Mouse (Mus musculus) cerebellum, postnatal 10 days (tissue): ENCODE measurements at regions not wholly inside any gene's neighbourhood (a gene's known extent, or its start where the extent isn't known, plus 50 kb on each side); places are given as distances from the start of the nearest gene placed in this dataset.
"Not testable (repeated sequence)": the region's sequence is repeated elsewhere in the genome, so short reads cannot be mapped to it uniquely, and the experiment has no call there.

Experiments
- DNase-seq, 2 experiments: peaks; one replicate each; pipeline ENCODE4 v3.0.0; 2021; ENCODE audit warnings: mixed read lengths in 2 of 2

DNA sequence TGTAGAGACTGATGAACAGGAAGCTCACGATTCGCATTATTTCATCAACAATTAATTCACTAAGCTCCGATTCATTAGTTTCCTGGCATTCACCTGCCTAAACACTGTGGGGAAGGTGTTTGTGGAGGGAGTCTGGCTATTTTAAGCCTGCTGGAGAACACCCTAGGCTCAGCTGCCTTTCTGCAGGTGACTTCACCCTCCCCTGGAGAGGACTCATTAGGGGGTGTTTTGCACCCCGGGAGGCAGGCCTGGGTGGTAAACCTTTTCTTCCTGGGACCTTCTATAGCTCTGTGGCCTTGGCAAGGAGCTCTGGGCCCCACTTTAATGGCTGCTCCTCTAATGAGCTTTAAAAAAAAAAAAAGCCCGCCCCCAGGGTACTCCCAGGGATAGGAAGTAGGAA, 55.4 kb upstream of the Bnc1 start:
- DNase-seq = no peak

DNA sequence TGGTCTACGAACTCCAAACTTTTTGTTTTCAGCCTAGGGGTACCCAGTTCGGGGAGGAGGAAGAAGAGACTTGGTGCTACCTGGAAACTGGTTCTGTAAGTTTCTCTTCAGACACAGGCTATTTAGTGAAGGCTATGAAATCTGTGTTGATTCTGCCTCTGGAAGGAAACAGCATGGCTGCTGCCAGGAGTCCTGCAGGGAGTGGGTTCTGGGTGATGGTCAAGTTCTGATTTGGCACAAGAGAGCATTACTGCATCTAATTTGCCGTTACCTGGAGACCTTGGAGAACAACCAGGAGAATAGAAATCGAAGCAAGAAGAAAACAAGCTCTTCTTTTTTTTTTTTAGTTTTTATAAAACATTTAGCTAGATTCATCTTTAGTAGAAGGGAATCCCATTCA, 61.3 kb upstream of the Bnc1 start:
- peak; percentile 72 to 83 for DNase-seq

DNA sequence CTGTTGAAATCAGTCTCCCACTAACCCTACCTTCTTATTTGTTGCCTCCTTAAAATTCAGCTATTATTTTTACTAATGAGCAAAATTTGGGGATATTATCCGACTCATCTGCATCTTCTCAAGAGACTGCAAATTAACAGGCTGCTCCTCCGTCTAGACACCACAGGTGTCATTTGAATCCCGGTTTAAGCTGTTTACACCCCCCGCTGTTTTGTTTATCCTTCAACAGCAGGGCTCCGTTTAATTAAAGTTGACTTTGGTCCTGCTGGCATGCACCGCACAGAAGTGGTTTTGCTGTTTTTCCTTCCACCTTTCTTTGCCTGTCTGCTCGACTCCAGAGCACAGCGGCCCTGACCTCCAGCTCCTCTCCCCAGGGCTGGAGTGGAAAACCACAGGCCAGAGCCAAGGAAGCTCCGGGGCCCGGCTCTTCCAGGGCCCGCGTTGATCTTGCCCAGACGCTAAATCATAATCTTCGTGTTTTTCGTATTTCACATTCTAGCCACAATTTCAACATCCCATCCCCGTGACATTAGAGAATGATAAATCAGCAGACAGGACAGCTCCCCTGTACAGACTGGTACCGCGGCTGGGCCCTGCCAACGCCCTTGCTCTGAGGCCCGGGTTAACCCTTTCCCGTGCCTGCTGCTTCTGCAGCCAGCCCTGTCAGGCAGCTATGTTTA, 64.6 kb upstream of the Bnc1 start:
- DNase-seq = peak; percentile 32 to 37

DNA sequence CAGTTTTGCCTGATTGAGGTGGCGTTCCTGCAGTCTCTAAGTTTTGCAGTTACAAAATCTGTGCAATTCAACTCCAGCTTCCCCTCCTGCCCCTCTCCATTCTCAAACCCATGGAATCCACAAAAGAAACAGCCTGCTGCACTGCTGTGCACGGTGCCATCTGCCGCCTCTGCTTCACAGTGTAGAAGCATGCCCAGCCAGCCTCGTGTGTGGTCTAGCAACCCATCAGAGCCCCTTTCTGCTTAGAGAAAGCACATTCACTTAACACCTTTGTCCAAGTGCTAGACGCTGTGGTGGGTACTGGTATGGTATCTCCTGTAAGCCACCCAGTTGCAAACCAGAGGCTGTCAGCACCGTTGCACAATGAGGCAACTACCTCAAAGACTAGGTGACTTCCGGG, 71.3 kb upstream of the Bnc1 start:
- DNase-seq = peak; percentile 48 to 66

DNA sequence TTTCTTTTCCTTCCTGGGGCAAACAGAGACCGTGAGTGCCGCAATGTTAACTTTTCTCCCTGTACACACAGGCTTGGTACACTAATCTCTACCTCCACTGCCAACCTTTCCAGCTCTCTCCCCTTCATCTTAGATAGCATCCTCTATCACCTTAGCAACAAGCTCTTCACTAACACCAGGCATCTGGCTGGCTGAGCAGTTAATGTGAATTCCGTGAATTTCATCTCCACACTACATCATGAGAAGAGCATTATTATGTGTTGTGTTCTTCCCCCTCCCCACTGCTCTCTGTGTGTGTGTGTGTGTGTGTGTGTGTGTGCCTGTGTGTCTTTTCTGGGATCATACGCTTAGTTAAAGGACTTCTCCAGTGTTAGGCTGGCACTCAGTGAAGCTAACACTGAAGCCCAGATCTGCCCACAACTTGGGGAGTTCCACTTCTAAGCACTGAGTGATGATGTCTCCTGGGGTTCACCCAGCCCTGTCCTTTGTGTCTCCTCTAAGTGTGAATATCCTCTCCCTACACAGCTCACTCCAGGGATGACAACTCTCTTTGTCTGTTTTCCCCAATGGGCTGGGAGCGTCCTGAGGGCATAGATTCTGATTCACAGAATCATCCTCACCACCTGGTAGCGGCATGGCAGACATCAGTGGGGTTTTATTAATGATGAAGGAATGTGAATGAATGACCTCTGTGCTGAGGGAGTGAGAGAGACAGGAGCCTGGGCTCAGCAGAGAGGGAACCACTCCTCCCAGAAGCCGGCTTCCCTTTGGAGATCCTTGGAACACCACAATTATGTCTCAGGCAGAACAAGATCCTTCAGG, 77.7 kb upstream of the Bnc1 start:
- DNase-seq = no peak

DNA sequence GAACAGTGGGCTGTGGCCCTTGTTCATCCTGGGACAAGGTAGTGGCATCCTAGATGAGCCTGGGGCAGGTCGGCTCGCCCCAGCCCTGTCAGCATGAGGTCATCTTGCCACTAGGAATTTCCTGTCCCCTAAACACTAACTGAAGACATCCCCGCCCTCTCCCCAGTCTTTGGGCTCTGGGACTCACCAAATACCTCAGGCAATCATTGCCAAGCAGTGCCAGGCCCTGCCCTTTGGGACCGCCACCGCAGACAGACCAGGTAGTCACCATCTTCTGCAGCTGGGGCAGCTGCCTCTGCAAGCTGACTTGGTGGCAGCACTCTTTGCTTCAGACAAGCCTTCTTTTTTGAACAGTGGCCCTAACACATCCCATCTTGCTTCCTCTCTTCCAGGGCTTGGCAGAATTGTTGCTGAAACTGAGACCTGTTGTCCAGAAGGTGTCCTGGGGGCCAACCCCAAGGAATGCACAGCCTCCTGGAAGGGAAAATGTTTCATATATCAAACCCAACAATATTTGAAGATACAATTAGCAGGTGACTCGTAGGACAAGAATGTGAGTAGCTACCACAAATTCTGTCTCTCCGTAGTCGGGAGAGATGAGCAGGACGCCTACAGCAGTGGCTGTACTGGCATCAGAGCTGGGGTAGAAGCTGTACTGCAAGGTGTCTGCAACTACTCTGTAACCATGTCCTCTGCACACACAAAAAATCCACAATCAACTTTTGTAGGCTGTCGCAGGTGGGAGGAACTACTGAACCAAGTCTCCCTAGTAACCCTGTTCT, 79.0 kb upstream of the Bnc1 start:
- DNase-seq = no peak

DNA sequence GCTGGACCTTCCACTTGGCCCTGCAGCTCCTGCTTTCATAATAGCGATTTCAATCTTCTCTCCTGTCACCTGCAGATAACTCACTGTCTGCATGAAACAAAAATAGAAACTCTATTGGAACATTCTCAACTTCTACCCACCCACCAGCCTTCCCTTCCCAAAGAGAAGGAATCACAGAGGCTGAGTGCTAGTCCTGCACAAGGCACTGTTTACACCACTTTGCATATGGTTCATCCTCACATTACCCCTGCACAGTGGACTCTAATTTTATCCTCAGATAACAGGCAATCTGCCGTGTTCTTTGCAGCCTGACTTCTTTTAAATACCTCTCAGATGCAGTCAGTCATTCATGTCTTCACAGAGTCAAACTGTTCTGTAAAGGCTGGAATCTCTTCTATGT, 83.3 kb upstream of the Bnc1 start:
- no peak for DNase-seq

DNA sequence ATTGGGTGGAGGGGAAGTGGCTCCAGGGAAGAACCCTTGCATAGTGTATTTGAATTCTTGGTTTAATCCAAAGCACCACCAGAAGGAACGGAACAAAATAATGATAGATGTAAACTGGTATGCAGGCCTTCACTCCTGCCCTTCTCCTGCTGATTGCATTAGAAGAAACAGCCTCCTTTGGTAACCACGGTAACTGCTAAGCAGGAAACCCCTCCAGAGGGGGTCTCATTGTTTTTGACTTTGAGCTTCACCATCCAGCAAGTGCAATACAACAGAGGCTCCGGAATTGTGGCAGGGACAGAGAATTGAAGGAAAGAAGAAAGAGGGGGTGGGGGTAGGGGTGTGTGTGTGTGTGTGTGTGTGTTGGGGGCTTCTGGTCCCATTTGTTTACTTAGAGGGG, 89.8 kb upstream of the Bnc1 start:
- DNase-seq = no peak

DNA sequence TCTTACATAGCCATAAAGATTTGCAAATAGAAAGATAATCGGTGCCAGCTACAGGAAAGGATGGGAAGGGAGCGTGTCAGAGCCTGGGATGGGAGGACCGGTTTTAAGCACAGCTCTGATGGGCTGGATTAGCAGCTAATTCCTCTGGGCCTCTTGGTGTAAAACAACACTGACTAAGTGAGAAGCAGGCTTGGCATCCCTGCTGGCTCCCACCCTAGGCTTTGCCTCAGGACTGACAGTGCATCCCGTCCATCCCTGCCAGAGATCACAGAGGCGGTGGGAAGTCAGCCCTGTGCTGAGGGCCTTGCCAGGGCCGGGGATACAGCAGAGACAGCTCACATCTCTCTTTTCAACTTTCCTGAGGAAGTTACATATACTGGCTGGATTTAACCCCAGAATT, 90.8 kb upstream of the Sh3gl3 start:
- peak; percentile 30 to 59 for DNase-seq

DNA sequence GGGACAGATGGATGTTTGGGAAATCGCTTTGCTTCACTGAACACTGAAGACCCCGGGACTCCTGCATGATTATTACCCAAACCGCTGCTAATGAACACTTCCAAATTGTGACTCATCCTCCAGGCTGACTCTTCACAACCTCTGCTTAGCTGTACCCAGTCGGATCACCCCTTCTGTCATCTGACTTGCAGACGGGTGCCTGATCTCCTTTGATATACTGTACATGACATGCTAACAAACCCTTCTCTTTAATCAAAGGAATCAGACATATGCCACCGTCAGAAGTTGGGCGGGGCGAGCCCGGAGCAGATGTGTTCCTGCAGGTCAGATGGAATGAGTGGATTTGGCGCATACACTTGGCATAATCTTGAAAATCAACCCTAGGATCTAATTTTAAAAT, 89.2 kb upstream of the Sh3gl3 start:
- peak; percentile 26 to 39 for DNase-seq

DNA sequence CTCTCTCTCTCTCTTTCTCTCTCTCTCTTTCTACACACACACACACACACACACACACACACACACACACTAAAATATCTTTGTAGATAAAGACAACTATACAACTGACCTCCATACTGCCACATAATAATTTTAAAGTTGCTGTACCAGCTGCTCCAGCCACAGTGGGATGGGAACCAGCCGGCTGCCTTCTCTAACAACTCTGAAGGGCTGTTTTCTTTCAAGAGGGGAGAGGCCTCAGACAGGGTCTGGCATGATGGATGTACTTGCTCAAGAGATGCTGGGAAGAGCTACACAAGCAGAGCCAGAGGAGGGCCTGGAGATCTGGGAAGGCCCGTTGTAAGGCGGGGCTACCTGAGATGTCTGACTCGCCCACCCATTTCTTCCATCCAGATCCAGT, 88.4 kb upstream of the Sh3gl3 start:
- DNase-seq = no peak

DNA sequence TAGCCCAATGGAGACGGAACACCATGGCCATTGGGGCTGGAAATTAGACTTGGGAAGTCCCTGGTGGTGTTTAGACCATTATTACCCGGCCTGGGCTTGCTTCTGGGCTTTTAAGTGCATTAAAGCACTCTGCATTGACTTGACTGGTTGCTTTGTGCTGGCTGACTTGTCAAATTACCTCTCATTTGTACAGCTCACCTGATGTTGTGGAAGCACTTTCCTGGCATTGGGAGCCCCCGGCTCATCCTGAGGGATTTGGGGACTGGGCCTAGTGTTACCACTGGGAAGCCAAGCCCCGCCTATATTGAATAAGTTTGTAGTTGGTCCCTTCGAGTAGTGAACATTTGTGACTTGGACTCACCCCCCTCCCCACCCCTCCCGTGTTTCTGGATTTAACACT, 75.5 kb upstream of the Sh3gl3 start:
- DNase-seq = no peak

DNA sequence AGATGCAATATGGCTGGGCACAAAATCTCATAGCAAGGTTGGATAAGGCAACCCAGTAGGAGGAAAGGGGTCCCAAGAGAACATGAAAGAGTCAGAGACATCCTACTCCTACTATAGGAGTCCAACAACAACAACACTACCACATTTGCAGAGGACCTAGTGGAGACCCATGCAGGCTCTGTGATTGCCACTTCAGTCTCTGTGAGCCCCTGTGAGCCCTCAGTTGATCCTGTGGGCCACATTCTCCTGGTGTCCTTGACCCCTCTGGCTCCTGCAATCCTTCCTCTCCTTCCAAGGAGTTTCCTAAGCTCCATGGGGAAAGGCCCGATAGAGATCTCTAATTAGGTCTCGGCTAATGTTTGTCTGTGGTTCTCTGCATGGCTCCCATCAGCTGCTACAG, 72.3 kb upstream of the Sh3gl3 start:
- no peak for DNase-seq

DNA sequence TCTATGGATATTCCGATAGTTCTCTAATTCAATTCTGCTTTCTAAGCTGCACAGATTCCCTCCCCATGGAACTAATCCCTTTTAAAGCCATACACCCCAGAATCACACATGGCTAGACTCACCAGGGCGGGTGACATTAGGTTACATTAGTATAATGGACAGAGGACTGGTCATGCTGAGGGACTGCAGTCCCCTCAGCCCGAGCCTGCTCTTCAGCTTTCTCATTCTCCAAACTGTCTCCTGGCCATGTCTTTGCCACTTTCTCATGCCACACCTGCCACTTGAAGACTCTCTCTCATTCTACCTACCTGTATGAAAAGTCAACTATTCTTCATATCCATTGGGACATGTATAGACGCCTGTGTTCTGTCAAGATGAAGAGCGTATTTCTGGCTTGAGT, 68.0 kb upstream of the Sh3gl3 start:
- DNase-seq = no peak

DNA sequence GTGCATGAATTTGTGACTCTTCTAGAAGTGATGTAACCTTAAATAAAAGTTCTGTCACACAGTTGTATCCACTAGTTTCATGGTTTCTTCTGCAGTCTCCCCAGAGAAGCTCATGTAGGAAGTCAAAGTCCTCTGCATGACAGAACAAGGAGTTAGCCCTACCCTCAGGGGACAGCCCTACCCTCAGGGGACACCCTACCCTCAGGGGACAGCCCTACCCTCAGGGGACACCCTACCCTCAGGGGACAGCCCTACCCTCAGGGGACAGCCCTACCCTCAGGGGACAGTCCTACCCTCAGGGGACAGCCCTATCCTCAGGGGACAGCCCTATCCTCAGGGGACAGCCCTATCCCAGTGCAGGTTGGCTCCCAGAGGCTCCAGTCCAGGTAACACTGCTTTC, 64.5 kb upstream of the Sh3gl3 start:
- DNase-seq = not testable (repeated sequence)

DNA sequence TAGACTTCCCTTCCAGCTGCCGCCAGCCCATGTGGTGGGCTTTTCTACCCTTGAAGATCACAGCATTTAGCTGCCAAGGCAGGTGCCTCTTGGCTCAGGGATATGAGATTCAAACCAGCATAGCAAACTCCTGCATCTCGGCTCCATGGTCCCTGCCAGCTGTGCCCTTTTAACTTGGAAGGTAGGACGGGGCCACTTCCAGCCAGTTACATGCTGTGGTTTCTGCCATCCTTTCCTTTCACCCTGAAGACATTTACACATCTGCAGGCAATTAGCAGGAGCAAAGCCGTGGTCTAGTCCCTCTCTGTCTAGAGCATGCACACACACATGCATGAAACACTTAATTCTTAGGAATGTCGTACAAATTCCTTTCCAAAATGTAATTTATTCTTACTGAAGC, 64.1 kb upstream of the Sh3gl3 start:
- no peak for DNase-seq

DNA sequence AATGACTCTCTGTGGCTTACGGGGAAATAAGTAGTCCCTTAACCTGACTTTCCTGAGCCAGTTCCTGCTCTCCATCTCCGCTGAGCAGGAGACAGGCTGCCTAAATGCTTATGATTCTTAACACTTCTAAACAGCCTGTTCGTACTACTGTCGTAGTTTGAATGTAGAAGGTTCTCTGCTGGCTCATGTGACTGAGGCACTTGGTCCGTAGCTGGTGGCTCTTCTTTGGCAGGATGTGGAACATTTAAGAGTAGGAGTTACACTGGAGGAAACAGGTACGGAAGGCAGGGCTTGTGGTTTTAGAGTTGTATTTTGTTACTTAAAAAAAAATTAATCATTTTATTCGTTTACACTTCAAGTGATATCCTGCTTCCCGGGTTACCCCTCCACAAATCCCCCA, 63.7 kb upstream of the Sh3gl3 start:
- DNase-seq = no peak

DNA sequence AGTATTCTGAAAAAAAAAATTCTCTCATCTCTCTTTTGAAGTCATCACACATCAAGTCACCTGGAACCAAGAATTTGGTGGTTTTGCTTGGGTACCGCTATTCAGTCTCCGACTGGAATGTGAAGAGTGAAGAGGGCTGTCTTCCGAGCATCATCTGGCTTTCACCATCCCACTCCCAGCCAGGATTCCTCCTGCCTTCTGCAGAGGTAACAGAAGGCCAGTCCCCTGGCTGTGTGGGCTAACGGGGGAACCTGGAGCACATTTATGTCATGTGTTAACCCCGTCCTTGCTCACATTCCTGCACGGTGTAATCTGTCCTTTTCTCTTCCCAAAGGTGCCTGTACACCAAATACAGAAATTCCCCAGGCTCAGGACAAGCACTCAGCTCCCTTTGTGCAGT, 61.6 kb upstream of the Sh3gl3 start:
- peak; percentile 53 to 55 for DNase-seq

DNA sequence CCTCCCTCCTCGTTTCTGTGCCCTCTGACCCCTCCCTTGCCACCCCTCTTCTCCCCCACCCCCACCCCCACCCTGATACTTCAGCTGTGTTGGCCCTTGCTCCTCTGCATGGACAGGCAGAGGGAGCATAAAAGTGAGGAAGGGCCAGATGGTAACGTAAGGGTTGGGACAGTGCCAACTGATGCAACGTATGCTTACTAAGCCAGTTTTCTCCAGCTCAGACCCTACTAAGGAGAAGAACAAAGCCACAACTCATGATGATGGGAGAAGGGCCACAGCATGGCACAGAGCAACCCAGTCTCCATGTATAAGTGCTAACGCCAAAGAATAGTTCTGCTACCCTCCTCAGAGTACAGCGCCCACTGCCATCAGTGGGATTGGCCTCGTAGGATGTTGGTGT, 58.0 kb upstream of the Sh3gl3 start:
- peak; percentile 36 to 52 for DNase-seq

DNA sequence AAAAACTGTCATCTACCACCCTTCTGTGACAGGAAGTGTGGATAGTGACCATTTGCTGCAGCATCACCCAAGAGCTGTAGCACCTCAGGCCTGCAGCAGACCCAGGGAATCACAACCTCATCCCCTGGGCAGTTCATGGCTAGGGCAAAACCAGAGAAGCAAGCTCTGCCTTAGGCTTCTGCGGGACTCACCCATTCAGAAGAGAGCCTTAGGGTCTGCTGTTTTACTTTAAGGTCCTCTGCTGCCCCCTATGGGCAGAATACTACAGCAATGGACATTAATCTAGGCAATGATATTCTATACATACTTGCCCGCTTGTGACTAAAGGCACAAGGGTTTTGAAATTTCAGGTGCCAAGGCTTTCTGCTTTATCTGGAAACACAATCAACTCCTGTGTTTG, 54.4 kb upstream of the Sh3gl3 start:
- peak; percentile 94 to 95 for DNase-seq

DNA sequence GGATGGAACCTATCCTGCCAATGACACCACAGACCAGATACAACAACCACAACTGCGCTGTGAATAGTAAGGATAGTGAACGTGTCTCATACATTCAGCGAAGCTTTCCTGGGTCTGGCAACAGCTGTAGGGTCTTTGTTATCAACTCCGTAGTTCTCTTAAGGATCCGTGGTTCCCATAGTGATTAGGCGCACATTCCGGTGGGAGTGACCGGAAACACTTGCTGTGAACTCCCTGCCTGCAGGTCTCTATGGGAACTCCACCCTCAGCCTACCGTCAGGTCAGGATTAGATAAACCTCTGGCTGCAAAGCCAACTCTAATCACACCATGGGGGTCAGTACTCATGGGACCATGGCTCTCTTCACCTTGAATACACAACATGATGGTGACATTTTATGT, 53.8 kb upstream of the Sh3gl3 start:
- DNase-seq = no peak

DNA sequence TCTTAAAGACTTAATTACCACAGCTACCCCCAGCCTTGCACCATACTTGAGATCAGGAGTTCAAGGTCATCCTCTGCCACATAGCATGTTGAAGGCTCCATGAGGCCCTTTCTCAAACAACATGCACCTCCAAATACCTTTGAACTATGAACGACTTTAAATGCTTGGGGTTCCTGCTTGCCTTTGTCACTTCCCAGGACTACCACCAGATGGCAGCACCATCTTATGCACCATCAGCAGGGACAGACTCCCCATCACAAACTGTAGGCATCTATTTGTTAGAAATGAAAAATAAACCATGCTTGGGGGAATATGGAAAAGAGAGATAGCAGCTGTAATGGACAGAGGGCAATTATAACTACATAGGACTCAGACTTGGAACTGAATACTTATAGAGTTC, 51.9 kb upstream of the Sh3gl3 start:
- peak; percentile 81 to 86 for DNase-seq
